Mouse (Mus musculus): ENCODE measurements around the gene Pip4k2b.

The Pip4k2b gene

DNA sequence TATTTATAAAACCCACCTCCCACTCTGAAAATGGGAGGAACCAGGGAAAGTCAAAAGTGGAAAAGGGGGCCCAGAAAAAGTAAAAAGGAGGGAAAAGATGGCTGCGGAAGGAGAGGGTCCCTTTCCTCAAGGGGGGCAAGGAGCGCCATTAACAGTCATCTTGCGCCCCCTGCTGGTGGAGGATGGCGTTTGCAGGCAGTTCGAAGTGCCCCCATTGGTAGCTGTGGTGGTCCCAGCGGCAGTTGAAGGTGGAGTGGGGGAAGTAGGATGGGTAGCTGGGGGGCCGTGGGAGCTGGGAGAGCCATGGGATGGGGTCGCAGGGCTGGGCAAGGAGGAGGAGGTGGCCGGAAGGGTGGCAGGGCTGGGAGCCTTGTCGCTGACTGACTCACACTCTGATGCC lies 54.6 kb downstream of the Pip4k2b start:
- peak; percentile 77 to 79 for DNase-seq

DNA sequence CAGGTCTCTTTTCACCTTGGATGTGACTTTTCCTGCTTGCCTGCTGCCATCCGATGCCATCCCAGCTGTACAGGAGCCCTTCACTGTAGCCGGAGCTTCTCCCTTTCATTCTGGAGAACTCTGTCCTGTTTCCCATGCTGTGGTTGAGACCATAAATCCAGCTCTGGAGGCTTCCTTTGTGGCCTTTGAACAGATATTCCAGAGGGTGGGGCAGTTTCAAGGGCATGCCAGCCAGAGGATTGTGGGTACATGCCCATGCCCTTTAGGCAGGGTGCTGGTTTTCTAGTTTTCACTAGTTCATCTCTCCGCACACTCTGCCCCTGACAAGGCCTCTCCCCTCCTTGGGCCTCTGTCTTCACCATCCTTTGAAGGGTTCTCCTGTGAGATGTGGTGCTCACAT lies 57.4 kb downstream of the Pip4k2b start:
- DNase-seq: no peak

DNA sequence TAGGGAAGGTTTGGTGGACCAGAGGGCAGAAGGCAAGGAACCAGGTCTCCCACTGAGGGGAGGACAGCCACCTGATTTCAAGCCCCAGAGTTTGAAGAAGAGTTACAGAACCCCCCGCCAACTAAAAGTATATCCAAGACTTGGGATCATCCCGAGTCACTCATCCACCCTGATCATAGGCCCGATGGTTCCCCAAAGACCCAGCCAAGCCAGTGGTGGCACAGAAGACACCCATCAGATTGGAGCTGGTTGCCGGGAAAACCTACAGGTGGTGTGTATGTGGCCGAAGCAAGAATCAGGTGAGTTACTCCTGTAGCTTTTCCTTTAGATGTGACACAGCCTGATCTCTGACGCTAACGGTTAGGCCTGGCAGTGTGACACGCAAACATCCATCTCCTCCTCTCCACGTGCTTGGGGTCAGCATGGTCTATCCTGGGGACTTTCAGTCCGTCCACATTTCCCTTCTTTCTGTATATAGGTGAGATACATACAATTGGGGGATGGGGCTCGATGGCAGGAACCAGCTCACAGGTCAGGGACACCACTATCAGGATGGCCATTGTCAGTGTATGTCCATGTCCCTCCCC lies 58.1 kb downstream of the Pip4k2b start:
- DNase-seq: no peak

DNA sequence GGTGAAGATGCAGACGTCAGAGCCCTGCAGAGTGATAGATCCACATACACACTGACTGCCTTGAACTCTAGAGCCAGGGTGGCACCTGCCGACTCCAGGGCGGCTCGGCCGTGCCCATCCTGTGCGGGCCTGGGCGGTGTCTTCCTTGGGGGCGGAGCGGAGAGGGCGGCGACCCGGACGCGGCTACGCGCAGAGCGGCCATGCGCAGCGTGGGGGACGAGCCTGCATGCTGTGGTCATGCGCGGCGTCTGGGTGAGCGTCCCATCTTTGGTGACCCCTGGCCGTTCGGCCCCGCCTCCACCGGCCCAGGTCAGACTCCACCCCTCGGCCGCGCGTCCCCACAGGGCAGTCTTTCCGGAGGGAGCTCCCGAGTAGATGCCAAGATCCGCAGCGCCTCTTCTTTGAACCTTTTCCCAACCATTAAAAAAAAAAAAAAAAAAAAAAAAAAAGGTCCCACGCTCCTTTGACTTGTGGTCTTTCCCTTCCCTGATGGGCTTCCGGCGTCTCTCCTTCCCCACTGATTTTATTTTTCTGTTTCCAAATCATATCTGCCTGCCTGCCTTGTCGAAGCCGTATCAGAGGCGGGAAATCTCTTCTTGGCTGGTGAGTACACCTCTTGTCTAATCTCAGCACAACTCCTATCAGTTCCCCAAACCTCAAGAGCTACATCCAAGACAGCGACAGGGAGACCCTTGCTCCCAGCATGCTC lies 58.7 kb downstream of the Pip4k2b start, which contains the start of gene Cisd3:
Gene Cisd3, plus strand, starts transcription at position 214 of the 709 bp plus-strand sequence.
- DNase-seq: peak; percentile 83 to 88

DNA sequence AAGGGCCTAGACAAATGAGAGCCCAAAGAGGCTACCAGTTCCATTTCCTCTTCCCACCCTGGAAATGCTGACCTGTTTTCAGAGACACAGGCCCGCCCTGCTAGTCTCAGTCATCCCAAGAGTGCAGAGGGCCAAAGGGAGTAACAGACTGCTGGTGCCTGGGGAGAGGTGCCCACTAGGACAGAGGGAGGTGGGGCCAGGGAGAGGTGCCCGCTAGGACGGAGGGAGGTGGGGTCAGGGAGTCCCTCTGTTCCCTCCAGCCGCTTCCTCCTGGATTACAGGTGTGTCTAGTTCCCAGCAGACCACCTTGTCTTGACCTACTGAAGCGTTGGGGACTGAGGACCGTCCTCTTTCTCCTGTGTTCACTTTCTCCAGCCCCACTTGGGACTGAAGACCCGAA lies 59.7 kb downstream of the Pip4k2b start:
- no peak for DNase-seq

DNA sequence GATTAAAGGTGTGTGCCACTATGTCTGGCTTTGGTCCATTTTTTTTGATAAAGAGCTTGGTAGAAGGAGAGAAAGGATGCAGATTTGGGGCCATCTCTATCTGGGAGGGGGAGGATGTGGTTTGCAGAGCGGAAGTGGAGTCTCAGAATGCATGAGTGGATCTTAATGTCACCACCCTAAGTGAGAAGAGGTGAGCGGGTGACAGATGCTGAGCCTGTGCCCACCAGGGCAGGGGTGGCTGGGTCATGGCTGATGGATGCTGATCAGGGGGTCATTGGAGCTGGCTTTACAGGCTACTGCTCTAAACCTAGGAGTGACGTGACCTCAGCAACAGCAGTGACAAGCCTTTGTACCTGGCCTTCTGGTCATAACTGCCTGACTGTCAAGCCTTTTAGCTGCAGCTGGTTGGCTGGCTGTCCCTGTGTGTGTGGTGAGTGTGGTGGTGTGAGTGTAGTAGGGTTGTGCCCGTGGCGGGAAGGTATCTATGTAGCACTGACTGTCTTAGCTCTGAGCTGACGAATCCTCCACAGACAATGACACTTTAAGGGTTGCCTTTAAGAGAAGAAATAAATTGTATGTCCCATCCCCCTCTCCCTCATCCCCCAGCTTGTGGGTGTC lies 60.3 kb downstream of the Pip4k2b start:
- peak; percentile 68 to 69 for DNase-seq

DNA sequence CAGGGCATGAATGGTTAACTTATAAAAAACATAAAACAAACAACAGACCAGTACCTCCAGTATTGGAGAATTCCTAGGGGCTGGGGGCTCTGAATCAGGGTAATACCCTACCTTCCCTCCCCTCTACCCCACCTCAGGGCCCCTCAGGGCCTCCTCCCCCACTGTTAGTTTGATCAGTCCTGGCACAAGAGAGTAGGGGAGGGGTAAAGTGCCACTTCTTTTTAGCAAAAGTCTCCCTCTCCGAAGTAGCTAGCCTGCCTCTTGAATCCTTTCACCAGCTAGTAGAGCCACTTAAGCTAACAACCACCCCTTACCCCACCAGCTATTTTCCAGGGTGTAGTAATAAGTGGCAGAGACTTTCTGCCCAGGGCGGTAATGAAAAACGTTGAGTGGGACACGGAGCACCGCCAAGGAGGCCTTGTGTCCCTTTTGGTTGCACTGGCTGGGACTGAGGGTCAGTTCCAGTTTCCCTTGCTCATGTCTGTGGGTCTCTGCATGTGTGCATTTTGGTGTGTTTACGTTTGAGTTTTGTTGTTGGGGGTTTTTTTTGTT lies 61.9 kb downstream of the Pip4k2b start:
- DNase-seq: no peak

DNA sequence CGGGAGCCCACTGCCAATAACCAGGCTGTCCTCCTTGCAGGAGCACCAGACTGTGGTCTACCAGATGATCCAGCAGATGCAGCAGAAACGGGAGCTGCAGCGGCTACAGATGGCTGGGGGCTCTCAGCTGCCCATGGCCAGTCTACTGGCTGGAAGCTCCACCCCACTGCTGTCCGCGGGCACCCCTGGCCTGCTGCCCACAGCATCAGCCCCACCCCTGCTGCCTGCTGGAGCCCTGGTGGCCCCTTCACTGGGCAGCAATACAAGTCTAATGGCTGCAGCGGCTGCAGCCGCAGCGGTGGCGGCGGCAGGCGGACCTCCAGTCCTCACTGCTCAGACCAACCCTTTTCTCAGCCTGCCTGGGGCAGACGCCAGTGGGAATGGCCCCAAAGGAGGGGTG lies 64.1 kb downstream of the Pip4k2b start:
- no peak for DNase-seq

DNA sequence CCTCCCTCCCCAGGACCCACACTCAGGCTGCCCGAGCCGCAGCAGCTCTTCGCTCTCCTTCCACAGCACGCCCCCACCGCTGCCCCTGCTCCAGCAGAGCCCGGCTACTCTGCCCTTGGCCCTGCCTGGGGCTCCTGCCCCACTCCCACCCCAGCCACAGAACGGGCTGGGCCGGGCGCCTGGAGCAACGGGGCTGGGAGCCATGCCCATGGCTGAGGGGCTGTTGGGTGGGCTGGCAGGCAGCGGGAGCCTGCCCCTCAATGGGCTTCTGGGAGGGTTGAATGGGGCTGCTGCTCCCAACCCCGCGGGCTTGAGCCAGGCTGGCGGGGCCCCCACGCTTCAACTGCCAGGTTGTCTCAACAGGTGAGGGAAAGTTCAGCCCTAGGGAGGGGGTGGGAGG lies 66.2 kb downstream of the Pip4k2b start:
- no peak for DNase-seq

DNA sequence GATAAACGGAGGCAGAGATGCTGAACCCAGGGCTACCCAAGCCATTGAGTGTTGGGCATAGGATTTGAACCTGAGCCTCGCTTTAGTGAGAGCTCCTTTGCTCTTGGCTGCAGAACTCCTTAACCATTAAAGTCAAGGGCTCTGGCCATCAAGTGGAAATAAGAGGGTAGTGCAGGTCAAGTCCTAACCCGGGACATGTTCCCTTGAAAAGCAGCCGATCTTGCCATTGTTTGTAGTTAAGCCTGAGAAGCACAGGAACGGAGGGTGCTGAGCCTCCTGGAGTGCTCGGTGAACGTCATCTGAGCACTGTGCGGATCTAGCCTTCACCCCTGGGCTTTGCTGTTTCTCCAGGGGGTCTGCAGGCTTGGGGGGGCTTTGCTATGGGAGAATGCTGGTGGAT lies 66.7 kb downstream of the Pip4k2b start:
- no peak for DNase-seq

DNA sequence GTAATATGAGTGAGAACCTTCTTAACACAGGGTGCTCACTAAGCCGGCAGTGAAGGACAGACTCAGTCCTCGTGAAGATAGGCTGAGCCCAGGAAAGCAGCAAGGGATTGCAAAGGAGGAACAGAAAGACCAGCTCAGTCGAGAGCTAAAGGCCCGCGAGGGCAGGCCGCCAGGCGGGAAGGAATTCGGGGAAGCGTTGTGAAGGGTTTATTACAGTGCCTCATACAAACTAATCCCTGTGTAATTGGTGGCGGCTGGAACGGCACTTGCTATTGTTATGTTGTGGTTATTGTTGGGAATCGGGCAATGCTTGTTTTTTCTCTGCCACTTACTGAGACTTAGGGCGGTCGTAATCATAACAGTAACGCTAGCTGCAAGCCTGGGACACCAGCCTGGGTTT lies 67.1 kb downstream of the Pip4k2b start:
- DNase-seq: no peak

DNA sequence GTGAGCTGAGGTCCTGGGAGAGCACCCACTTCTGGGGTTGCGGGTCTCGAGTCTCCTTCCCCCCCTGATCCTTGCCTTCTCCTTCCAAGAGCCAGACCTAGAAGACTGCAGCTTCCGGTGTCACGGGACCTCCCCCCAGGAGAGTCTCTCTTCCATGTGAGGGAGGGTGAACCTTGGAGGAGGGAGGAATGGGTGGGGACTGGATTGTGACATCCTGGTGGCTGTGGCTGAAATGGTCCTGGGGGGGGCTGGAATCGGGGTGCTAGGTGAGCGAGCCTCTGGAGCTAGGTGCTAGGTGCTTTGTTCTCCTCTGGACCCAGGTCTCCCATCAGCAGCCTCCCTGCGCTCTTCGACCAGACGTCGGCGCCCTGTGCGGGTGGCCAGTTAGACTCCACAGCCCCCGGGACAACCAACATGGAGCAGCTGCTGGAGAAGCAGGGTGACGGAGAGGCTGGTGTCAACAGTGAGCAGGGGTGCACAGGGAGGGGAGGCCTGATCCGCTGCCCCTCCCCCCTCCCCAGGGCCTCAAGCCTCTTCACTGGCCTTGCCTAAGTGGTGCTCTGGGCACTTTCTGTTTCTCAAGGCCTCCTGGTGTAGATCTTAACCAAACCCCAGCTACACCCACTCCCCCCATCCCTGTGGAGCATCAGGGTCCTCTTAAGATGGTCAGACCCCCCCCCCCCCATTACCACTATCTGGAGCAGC lies 68.3 kb downstream of the Pip4k2b start:
- no peak for DNase-seq

DNA sequence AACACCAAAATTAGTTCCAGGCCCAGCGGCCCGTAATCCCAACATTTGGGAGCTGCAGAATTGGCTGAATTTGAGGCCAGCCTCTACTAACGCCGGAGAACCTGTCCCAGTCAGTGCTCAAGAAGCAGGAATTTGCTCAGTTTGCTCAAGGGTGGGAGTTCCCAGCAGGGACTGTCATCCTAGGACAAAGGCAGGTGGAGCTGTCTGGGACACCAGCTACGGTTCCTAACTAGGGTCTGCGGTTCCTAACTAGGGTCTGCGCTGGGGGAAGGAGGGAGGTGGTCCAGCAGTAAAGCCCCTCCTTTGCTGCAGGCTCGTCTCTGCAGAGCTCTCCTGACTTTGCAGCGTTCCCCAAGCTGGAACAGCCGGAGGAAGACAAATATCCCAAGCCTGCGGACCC lies 71.4 kb downstream of the Pip4k2b start:
- no peak for DNase-seq

DNA sequence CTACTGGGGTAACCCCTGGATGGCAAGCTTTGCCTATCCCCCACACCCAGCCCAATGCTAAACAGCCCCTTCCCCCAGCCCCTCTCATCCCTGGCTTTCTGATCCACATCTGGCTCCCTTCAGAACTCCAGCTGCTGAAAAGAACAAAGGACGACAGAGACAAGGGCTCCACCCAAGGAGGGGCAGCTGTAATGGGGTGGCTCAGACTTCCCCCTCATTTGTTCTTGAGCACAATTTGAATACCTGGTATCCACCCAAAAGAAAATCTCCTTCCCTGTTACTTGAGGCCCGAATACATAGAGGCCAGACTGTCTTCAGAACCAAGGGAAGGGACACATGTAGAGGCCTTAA lies 73.4 kb downstream of the Pip4k2b start:
- DNase-seq: no peak

DNA sequence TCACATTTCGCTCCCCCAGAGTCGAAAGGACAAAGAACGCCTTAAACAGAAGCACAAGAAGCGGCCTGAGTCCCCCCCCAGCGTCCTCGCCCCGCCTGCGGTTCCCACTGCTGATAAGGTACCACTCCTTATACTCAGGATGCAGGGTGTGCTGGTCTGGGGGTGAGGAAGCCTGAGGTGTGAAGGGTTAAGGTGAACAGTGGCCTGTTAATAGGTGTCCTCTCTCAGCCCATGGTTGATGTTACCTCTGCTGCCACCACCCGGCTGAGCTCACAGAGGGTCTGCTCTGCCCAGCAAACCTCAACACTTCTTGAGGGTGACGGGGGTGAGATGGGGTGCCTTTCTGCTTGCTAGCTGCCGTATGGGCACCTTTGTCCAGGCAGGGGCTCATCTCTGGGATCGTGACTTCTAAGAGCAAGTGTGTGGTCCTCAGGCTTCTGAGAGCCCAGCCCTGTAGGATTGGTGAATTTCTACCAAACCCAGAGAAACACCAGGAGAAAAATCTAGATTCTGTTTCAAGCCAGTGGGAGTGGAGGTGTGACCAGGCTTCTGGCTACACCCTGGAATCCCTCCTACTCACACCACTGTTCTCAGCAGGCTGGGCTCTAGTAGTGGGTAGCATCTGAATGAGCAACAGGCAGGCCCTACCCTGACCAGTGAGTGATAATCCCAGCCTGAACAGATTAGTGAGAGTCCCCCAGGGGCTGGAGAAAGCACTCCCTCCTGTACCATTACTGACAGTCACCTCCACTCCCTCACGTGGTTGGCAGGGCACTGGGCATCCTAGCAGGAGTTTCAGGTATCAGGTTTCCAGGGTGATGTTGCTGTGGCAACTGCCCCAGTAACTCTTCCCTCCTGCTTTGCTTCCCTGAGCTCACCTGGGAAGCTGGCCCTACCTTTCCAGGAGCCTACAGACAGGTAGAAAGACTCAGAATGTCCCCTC lies 74.0 kb downstream of the Pip4k2b start:
- no peak for DNase-seq

DNA sequence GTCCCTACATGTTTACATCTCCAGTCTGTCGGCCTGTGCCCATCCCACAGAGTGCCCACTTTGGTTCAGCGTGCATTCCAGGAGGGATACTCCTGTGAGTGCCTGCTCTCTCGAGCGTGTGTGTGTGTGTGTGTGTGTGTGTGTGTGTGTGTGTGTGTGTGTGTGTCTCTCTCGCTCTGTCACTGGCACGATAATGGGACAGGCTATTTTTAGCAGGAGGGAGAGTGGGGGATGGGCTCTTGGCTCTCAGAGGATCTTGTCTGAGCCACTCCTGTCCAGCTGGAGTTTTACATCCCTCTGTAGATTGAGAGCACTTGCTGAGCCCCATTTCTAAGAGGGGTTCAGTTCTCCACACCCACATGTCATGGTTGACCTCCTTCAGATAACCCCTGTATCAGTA lies 74.7 kb downstream of the Pip4k2b start:
- DNase-seq: no peak

DNA sequence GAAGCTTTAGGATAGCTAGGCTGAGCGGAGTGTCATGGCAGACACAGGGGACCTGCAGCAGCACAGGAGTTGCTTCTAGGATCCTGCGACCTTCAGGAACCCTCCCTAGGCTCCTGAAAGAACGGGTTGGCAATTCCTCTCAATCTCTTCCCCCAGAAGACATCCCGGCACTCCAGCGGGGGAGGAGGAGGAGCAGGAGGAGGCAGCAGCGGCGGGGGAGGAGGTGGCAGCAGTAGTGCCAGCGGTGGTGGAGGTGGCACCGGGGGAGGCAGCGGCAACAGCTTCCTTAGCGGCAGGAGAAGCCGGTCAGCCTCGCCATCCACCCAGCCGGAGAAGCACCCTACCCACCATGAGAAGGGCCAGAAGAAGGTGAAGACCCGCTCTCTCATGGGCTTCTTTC lies 75.2 kb downstream of the Pip4k2b start:
- no peak for DNase-seq

DNA sequence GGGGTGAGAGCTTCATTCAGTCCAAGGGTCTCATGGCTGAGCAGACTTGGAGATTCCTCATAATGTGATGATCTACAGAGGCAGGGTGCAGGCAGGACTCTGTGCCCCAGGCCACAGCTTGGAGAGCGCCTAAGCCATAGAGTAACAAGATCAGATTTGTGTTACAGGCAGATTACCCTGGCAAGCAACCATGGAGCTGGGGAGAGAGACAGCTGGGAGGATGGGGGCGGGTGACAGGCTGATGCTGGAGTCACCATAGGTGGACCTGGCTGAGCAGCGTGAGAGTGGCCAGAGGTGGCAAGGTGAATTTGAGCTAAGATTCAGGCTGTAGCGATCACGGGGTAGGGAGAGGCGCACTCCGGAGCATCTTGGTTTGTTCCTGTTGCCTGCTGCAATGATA lies 76.3 kb downstream of the Pip4k2b start:
- DNase-seq: no peak

DNA sequence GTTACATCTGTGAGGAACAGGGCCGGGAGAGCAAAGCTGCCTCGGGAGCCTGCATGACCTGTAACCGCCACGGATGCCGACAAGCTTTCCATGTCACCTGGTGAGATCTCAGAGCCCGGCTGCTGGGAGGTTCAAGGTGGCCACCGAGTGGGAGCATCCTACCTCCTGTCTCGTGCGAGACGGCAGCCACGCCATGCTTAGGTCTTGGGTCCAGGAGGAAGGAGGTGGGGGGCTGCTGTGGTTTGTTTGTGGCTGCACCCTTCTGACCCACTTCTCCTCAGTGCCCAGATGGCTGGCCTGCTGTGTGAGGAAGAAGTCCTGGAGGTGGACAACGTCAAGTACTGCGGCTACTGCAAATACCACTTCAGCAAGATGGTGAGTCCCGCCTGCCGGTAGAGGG lies 77.7 kb downstream of the Pip4k2b start:
- DNase-seq: no peak

DNA sequence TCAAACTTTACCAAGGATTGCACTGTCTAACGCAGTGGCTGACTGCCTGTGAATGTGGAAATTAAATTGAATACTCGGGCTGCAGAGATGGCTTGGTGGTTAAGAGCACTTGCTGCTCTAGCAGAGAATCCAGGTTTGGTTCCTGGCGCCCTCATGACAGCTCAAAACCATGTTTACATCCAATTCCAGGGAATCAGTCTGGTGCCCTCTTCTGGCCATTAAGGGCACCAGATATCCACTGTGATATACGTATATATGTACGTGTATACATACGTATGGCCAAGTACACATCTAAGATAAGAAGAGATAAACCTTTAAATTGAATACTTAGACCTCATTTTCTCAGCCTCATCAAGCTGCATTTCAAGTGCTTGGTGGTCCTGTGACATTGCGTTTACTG lies 78.3 kb downstream of the Pip4k2b start:
- DNase-seq: no peak

DNA sequence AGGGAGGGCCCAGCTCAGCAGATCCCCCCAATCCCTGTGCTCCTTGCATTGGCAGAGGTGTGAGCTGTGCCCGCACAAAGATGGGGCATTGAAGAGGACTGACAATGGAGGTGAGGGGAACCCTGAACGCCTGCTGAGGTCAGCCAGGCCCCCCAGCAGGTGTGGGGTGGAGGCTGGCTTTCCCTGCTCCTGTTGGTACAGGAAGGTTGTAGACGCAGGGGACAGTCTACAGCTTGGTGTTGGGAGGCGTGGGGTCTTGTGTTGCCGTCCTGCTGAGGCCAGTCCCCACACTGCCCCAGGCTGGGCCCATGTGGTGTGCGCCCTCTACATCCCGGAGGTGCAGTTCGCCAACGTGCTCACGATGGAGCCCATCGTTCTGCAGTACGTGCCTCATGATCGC lies 79.1 kb downstream of the Pip4k2b start:
- no peak for DNase-seq
